Mouse (Mus musculus) megakaryocyte, embryonic 14.5 days (primary cell): ENCODE measurements around the gene Gpr3.

Experiments
- FLI1 ChIP-seq: IDR thresholded peaks from 2 replicates; pipeline ENCODE4 v1.6.1; 2012; ENCODE audit warnings: low read length, inconsistent platforms, mixed read lengths
- GATA1 ChIP-seq: IDR thresholded peaks from 3 replicates; pipeline ENCODE4 v1.6.1; 2012; ENCODE audit warnings: mixed read lengths, low read length, inconsistent platforms, borderline replicate concordance

- TF ChIP-seq GATA1 (no peak), FLI1 (no peak)
Observed at GRCm38 (mm10) chr4:133217641-133218040, 5.3 kb upstream of the Gpr3 start.
